Mouse (Mus musculus): Measurements from ENCODE around the gene Atm.

- TF ChIP-seq CTCF (IDR thresholded peaks at IDR 0.05) = no peak
- no peak for TF ChIP-seq EP300 (IDR thresholded peaks at IDR 0.05)
Observed at GRCm38 (mm10) chr9:53401146-53401545, 135.4 kb downstream of the Atm start.
